Mouse (Mus musculus): ENCODE measurements around the gene Prkaa1.
"Not testable (repeated sequence)": the region's sequence is repeated elsewhere in the genome, so short reads cannot be mapped to it uniquely, and the experiment has no call there.

The Prkaa1 gene

DNA sequence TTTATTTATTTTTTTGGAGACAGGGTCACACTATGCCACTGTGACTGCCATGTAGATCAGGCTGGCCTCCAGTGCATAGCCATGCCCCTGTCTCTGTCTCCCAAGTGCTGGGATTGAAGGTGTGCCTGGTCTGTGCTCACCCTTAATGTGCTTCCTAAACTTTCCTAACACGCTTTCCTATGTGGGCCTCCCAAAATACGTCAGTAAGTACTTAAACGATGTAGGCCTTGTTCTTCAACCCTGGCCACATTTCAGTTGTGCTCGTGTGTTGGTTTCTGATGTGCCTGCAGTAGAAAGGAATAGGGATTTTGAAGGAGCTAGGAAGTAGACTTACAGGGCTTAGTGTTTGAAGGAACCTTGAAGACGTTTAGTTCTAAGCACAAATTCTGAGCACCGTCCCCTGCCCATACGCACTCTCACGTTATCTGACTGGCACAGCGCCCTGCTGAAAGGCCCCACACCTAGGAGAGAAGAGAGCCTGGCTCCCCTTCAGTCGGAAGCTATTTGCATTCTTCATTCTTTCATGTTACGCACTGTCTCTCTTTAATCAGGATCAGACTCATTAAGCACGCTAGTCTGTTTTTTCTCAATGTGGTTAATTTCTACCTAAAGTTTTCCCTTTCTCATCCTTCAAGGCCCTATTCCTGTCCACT is 21.6 kb downstream of the Prkaa1 start:
- no peak for DNase-seq (ENCODE audit: low spot score)

DNA sequence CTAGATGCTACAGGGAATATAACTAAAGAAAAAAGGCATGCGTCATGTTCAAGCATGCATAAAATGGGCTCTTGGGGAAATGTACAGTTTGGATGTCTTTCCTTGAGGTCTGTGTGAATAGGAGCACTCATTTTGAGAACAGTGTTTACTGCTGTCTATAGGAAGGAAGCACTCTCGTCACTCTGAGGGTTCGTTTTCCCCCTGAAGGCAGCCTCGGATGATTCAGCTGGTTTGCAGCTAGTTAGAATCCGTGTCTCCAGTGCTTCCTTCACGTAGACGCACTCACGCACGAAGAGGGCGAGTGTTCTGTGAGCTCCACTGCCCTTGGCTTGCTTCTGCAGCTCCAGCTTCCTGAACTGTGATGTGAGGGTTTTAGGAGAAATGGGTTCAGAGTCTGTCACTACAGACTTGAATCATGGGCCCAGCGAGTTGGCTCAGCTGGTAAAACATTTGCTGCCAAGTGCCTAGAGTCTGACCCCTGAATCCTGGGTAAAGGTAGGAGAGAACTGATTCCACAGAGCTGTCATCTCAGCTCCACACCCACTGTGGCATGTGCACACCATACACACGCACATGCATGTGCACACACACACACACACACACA is 29.7 kb downstream of the Prkaa1 start:
- no peak for DNase-seq (ENCODE audit: low spot score)

DNA sequence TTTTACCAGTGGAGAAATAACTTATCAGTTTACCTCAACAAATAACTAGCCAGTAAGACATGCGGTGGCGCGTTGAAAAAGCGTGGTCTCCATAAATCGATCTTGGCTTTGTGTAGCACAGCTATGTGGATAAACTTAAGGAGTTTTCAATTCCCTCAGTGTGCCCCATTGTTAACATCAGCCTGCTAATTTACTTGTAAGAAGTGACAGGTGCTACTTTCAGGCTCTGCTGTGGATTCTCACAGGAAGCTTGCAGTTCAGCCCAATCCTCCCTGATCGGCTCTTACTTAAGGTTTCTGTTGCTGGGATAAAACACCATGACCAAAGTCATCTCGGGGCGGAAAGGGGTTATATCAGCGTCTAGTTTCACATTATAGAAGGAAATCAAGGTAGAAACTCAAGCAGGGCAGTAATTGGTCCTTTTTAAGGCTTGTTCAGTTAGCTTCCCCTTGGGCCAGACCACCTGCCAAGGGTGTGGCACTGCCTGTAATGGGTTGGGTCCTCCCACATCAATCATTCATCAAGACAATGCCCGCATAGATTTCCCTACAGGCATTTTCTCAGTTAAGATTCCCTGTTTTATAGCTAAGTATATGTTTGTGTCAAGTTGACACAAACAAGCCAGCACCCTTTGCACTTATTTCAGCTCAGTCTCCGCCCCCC is 41.1 kb downstream of the Prkaa1 start:
- DNase-seq (ENCODE audit: low spot score), result no peak

DNA sequence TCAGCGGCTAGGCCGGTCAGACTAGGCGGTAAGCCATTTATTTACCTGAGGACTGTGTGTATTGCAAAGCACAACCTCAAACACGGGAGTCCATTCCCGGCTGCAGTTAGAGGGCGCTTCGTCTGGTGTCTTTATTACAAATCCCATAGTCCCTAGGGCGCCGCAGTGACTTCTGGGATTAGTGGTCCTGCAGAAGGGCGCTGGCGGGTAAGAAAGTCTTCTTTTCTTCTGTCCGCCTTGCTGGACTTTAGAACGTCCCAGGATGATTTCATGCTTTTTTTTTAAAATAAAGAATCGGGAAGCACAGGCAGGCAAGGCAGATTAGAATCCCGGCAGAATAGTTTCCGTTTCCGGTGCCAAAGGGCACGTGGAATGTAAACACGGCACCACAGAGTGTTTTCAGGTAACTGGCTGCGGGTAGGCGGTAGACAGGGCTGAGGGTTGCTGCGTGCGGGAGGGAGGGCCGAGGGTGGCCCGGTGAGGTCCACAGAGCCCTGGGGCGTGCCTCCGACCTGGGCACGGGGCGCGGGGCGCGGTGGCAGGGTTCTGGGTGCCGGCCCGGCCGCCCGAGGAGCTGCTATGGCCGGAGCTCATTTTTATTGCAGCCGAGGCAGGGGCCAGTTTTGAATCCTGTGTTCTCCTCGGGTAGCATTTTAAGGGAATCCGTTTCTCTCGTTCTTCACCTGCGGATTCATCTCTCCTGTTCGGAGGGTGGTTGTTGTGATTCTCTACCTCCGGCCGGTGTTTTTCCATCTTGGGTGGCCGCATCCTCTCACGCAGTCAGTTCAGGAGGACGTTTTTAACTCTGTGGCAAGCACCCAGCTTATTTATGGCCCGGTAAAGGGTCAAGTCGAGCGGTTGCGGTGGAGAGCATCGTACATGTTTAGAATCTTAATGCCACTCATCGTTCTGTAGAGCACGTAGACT is 42.0 kb downstream of the Prkaa1 start, which contains the start of gene Ttc33:
Gene Ttc33 (plus strand): TSS at position 160 of the 927 bp plus-strand sequence.
- DNase-seq (ENCODE audit: low spot score), result peak; percentile 64

DNA sequence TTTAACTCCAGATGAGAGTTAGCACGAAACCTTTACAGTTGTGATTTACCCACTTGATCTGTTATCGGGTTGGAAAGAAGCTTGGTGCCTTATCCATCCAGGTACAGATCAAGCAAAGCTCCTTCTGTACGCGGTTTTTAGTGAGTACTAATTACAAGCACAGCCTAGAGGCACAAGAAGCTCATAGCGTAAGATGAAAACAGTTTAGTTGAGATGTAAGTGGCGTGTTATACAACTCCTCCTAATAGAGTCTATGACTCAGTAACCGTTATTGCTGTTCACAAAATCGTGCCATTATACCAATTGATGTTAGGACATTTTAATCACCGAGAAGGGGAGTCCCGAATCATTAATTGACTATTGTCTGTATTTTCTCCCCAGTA is 42.6 kb downstream of the Prkaa1 start:
- no peak for DNase-seq (ENCODE audit: low spot score)

DNA sequence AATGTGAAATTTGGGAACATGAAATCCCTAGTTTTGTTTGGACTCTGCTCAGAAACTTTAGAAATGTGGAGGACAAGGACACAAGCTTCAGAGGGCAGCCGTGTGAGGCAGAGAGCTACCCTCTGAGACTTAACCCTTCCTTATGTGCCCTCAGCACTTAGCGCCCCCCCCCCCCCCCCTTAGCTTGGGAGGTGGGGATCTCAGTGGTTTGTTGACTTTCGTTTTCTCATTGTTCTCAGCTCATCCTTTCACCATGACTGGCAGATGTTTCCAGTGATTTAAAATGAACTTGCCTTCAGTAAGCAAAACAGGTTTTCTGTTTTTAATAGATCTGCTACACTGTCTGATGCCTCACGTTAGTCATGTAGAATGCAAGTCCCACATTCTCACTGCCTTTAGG is 43.5 kb downstream of the Prkaa1 start:
- DNase-seq (ENCODE audit: low spot score), result no peak

DNA sequence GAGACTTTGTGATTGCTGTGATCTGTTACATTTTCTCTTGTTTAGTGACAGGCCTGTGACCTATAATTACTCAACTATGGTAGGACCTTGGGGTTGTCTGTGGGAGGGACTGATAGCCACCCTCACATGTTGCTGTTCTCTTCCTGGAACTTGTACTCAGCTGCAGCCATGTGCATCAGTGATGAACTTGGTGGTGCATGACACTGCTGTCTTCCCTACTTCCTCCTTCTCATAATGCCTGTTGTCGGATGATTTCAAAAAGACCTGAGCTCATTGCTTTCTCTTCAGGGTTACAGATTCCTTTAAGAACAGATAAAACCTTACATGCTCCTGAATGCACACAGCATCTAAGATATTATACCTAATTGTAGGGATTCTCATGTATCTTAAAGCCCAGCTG is 44.4 kb downstream of the Prkaa1 start:
- DNase-seq (ENCODE audit: low spot score), result no peak

DNA sequence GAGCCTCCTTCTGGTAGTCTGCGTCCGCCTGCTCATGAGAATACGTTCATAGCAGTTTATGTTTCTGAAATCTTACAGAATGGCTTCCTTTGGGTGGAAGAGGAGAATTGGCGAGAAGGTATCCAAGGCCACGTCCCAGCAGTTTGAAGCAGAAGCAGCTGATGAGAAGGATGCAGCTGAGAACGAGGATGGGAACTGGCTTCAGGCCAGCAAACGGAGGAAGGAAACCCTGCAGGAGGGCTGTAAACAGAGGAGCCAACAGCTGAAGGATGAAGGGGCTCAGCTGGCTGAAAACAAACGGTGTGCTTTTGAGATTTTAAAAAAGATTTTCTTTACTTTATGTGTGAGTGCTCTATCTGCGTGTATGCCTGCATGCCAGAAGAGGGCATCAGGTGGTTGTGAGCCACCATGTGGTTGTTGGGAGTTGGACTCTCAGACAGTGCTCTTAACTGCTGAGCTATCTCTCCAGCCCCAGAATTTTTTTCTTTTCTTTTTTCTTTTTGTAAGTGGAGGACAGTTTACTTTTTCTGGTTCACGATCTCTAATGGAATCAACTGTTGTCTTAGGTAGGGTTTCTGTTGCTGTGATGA is 45.9 kb downstream of the Prkaa1 start:
- no peak for DNase-seq (ENCODE audit: low spot score)

DNA sequence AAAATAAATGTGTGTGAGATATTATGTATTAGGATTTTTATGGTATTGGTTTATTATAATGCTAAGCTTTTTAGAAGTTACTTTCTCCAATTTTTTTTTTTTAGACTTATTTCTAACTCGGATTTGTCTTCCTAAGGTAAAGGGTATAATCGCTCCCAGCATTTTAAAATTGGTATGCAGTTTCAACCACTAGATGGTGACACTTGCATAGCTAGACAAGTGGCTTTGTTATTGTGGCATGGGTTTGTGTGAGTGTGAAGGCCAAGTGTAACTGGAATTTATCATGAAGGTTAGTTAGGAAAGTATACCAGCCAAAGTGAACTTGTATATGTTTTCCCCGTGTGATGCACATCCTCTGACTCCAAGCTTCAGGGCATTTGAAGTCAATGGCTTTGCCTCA is 50.2 kb downstream of the Prkaa1 start:
- DNase-seq (ENCODE audit: low spot score), result no peak

DNA sequence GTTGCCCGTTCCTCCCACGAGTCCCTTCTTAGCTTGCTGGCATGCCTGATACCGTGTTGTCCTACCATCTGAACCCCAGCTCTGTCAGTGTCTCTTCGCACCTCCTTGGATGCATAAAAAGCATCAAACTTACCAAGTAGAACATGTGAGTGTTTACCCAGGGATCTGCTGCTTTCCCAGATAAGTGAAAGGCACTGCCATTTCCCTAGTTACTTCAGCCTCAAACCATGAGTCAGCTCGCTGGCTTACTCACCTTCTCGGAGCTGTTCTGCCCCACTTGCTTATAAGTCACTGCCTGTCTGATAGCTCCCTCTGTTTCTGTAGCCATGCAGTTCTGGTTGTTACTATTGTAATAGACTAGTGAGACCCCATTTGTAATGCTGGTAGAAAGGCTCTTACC is 50.8 kb downstream of the Prkaa1 start:
- DNase-seq (ENCODE audit: low spot score), result no peak

DNA sequence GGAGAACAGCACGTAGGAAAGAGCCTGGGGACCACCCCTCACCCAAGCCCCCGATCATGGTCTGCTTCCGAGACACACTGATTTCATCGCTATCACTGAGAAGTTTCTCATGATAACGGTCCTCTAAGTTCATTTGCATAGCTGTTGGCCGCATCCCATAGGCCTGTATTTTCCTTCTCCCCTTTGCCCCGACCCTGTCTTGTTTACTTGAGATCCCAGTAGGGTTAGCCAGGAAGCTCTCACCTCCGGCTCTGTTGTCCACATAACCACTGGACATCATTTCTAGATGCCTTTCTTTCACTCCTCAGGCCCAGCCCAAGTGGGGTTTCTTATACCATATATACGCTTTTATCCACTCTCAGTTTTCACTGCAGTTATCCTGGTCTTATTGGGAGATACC is 51.3 kb downstream of the Prkaa1 start:
- no peak for DNase-seq (ENCODE audit: low spot score)

DNA sequence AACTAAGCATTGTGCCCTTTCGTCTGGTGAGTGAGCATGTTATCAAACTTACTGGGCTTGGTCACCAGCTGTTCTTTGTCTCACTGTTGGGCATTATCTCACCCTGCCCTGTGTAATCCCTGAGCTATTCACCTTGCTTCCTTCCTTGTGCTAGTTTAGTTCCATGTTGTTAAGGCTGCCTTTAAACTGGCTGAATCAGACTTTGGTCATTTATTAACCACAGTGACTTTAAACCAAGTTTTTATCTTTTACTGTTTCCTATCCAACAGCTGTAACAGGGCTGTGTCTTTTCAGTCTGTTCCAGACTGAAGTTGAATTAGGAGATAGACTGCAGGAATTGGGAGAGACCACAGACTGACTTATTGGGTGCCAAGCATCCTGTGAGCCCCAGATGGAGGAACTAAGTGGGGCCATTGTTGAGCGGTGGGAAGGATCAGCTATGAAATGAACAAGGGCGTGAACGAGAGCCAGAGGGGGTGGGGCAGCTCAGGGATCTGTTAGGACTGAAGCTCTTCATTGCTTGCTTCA is 52.4 kb downstream of the Prkaa1 start:
- DNase-seq (ENCODE audit: low spot score), result no peak

DNA sequence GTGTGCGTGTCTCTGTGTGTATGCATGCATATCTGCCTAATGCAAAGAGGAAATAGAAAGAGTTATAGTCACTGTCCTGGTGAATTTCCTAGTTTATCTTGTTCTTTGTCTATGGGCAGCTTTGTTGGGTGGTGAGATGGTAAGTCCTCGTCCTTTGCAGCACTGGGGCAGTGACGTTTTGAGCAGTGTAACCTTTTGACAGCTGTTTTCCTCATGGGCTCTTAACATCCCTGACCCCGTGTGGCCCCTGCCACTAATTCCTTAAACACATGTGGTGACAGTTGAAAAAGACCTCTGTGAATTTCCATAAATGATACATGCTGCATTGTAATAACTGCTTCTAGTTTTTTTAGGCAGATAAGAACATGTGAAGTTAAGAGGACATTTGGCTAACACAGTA is 53.0 kb downstream of the Prkaa1 start:
- no peak for DNase-seq (ENCODE audit: low spot score)

DNA sequence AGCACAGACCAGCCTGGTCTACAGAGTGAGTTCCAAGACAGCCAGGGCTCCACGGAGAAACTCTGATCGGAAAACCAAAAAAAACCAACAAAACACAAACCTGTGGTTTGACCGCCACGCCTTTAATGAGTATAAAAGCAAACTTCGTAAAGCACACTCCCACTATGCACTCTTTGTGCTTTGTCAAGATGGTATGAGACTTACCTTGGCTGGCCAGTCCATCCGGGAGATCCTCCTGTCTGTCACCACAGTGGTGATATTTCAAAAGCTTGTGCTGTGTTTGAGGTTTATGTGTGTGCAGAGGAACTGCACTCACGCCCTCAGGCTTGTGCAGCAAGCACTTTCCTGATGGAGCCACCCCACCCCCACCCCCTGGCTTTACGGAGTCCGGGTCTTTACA is 61.6 kb downstream of the Prkaa1 start:
- DNase-seq (ENCODE audit: low spot score), result no peak

DNA sequence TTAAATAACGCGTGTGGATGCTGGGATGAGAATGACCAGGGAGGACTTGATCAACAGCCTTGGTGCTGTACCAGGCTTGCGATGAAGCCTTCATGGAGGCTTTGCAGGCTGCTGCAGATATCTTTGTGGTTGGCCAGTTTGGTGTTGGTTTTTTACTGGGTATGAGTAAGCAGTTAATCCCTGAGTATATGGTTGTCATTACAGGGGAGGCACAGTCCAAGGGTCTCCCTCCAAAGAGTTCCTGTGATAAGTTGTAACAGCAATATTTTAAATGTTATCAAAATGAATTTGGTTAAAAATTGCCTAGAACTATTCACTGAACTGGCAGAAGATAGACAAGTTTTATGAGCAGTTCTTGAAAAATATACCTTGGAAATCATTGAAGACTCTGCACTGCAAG is 65.5 kb downstream of the Prkaa1 start:
- DNase-seq (ENCODE audit: low spot score), result no peak

DNA sequence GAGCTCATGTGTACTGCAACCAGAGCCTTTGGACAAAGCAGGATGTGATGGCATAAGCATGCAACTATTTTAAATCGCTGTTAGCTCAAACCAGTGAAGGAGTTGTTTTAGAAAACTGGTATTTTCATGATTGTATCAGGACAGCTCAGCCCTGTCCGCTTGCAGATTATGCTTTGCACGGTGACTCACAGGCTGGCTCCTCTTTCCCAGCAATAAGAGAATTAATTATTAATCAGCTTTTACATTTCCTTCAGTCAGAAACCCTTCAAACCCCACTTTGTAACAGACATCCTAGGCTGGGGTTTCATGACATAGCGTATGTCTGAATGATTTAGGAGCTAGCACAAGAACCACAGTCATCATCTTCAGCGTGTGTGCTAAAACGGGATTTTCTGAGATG is 76.8 kb downstream of the Prkaa1 start:
- DNase-seq (ENCODE audit: low spot score), result no peak

DNA sequence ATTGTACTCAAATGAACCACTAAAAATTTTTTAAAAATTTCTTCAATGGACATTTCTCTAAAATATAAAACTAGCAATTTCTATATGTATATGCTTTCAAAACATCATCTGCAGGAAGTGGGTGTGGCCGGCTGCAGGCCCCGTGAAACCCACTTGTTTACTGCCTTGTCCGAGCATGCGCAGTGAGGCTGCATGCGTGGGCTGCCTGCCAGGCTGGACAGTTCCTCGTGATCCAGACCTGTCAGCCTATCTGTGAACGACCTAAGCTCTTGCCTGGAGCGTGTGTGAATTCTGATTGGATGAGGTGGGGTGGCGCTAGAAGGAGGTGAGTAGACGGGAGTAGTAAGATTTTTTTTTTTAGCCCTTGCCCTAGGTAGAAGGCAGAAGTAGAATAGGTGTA is 87.1 kb downstream of the Prkaa1 start:
- not testable (repeated sequence) for DNase-seq (ENCODE audit: low spot score)
